In the genomic region with DNA sequence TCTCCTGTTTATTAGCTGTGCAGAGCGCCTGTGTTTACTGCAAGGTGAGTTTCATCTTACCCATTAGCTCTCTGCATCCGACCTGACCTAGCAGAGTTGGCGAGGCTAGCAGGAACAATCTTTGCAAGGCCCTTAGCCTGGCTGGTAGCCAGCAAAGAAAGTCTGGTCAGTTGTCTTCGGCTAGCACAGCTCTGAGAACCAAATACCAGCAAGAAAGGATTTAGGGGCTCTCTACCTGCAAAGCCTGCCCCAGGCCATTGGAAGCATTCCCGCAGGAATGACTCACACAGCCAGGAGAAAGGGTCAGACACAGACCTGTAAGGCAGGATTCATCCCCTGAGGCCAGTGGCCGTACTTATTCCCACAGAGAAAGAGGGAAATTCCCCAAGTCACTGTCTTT, we compare ENCODE assay signal across 15 mouse cellular contexts. TPM values are rescaled to one million over a fixed set of nuclear protein-coding genes. Genes with fewer than 3 reads are reported as not detected.
DNase-seq lines count a peak whose midpoint lies in the region; ATAC-seq lines count a peak whose summit lies in the region.
"Had no signal": no experiment of that assay in that cellular context is flagged by ENCODE, and none has a peak within 500 bp of the region (broad histone marks: within the 10 kb centered on the region; RNA-seq: fewer than 3 reads in every experiment).

No protein-coding gene starts in this region.

- no peak overlapping the region for H3K4me2 ChIP-seq in neural tube, embryonic 15.5 days
- H3K4me2 ChIP-seq: heart, embryonic 12.5 days; midbrain, embryonic 12.5 days had no signal

- peaks cover 16% of the 10 kb centered on the region for H3K4me1 ChIP-seq in neural tube, embryonic 15.5 days
- H3K4me1 ChIP-seq: midbrain, embryonic 12.5 days had no signal

- no peak overlapping the region for H3K4me3 ChIP-seq in neural tube, embryonic 15.5 days (replicated peaks)
- H3K4me3 ChIP-seq: heart, embryonic 12.5 days; midbrain, embryonic 12.5 days had no signal

- no peaks in the 10 kb centered on the region for H3K9me3 ChIP-seq in neural tube, embryonic 15.5 days (replicated peaks)
- H3K9me3 ChIP-seq: heart, embryonic 12.5 days; midbrain, embryonic 12.5 days had no signal

- no peak for ATAC-seq in neural tube, embryonic 15.5 days (ENCODE audit: low FRiP score)

- peak overlapping the region; percentile 52; the same call in 1 of the 2 replicates for H3K27ac ChIP-seq in neural tube, embryonic 15.5 days (replicated peaks)
- H3K27ac ChIP-seq: midbrain, embryonic 12.5 days had no signal

- DNase-seq in heart, postnatal 4 days = peak; percentile 21
- DNase-seq in heart, postnatal 36 days = no peak
- no peak for DNase-seq in neural tube, embryonic 10.5 days (ENCODE audit: extremely low spot score, low spot score)
- peak; percentile 28 for DNase-seq in cerebellum, adult 8-10 months
- DNase-seq in ovary, postnatal 14 days (ENCODE audit: low spot score) = peak; percentile 31
- DNase-seq in thymus, postnatal 14 days = no peak
- DNase-seq in layer of hippocampus, adult 11-12 months (ENCODE audit: low spot score) = no peak
- DNase-seq: lung, adult 2 months had no signal

- H3K9ac ChIP-seq in neural tube, embryonic 15.5 days (replicated peaks) = no peak overlapping the region
- H3K9ac ChIP-seq: heart, embryonic 12.5 days; midbrain, embryonic 12.5 days had no signal

- no peaks in the 10 kb centered on the region for H3K27me3 ChIP-seq in neural tube, embryonic 15.5 days (replicated peaks)
- H3K27me3 ChIP-seq: heart, embryonic 12.5 days; midbrain, embryonic 12.5 days had no signal

- 75% methylated on average over 6 of the region's 6 CpGs for WGBS in neural tube, embryonic 15.5 days

- H3K36me3 ChIP-seq in neural tube, embryonic 15.5 days = peaks cover 14% of the 10 kb centered on the region

- intact Hi-C loops in heart, postnatal 36 days (cut with DNase I) = no loop called here

RNA-seq across cellular contexts. Expression of a gene that starts 36.4 kb away (rescaled TPM):
- 10 to 100 TPM; 11.6 to 13.2 TPM for total RNA-seq in heart, postnatal 4 days (2021)
- total RNA-seq in heart, postnatal 36 days (2021) = 1 to 10 TPM; 5.2 to 6.5 TPM
- polyA plus RNA-seq in neural tube, embryonic 15.5 days (2015; fragmentation: Nextera tagmentation; extraction: Ambion mirVana) = 42.0 and 50.9 TPM in 2 replicates

RNA-seq across cellular contexts. Expression of a gene that starts 42.4 kb away (rescaled TPM):
- total RNA-seq in heart, postnatal 4 days (2021) = 1 to 10 TPM in 1 of 2 experiments, under 1 TPM in 1; 0.77 to 1.2 TPM
- total RNA-seq in heart, postnatal 36 days (2021) = under 1 TPM; 0.30 to 0.69 TPM
- 0.60 and 0.64 TPM in 2 replicates for polyA plus RNA-seq in neural tube, embryonic 15.5 days (2015; fragmentation: Nextera tagmentation; extraction: Ambion mirVana)

RNA-seq across cellular contexts. Expression of a gene that starts 50.5 kb away (rescaled TPM):
- not detected for total RNA-seq in heart, postnatal 4 days (2021)
- not detected for total RNA-seq in heart, postnatal 36 days (2021)
- polyA plus RNA-seq in neural tube, embryonic 15.5 days (2015; fragmentation: Nextera tagmentation; extraction: Ambion mirVana) = 0.13 and 0.29 TPM in 2 replicates
- total RNA-seq: left cerebral cortex, postnatal 14 days had no signal
- polyA plus RNA-seq: frontal cortex, adult 2 months; heart, embryonic 12.5 days; intestine, embryonic 14.5 days; midbrain, embryonic 12.5 days; stomach, embryonic 14.5 days had no signal

Comparison
In these comparisons a context has a peak if more than half of its experiments do, and no peak if none do; other contexts are left out.
1. DNase-seq: peak in heart, postnatal 4 days (single experiment), cerebellum, adult 8-10 months (single experiment) and ovary, postnatal 14 days (single experiment); none in heart, postnatal 36 days (0 of 2), neural tube, embryonic 10.5 days (single experiment), thymus, postnatal 14 days (single experiment) and layer of hippocampus, adult 11-12 months (single experiment).